Mouse (Mus musculus) layer of hippocampus, postnatal 10 days (tissue): ENCODE results near the gene Spindoc. TPM values are rescaled to one million over a fixed set of nuclear protein-coding genes. Genes with fewer than 3 reads are reported as not detected.
A peak's percentile ranks its signal among the peaks of the same experiment; 100 is the strongest.

ENCODE experiments used
- DNase-seq, 2 experiments: peaks; one replicate each; pipeline ENCODE4 v3.0.0; 2021; ENCODE audit warnings: low spot score in 2 of 2
- long read RNA-seq: library from polyadenylated mRNA; stranded (forward); transcript quantifications from one replicate; pipeline ENCODE4 v2.0.0, GENCODE M21; 2023
- total RNA-seq, 2 experiments: library from RNA; stranded (reverse); gene quantifications; 2 replicates each; pipeline ENCODE4 v1.2.3; 2021

Gene Spindoc
- total RNA-seq = 10 to 100 TPM; 39.0 to 45.6 TPM
- long read RNA-seq, partial matches to known transcripts = 3 of 11 reads
- long read RNA-seq, other reads (novel, unspliced or antisense) = 2 of 11 reads

DNA sequence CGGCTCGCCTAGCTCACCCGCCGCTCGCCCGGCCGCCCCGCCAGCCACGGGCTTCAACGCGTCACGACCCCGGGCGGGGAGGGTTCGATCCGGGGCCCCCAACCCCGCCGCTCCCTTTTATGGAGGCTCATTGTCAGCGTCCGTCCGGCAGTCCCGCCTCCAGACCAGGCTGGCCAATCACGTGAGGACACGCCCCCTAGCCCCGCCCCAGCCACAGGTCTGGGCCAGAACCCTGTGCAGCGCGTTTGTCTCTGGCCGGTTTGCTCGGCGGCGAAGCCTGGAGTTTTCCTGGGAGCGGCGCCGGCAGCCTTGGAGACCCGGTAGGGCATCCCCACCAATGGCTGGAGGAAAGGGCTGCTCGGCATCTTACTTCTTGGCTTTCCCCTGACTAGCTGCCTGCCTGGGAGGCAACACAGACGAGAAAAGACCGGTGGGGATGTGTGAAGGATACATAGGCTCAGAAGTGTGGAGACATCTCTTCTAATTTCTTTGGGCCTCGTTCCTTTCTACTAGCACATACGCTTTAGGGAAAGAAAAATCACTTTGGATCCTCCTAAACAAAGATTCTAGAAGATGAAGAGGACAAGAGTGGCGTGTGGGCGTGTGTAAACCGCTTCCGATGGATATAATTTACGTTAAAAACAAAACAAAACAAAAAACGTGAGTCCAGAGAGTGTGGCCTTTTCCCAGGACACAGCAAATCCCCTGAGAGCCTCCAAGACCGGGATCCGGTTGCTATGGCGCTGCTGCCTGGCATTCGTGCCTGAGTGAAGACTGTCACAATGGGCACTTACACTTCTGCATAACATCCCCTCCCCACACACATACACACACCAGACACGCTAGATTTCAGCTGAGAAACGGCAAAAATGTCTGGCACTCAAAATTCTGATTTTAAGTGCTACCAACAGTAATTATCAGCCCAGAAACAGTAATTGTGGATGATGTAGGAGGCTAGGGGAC is at the start of gene Spindoc:
TSS of gene Spindoc (minus strand) at position 92 of the 963 bp plus-strand sequence.
- DNase-seq = peak; percentile 99

GRCm38 (mm10) chr19:7425398-7425775 is 42.6 kb upstream of the Spindoc start:
- DNase-seq = no peak

GRCm38 (mm10) chr19:7424590-7425397 is 42.0 kb upstream of the Spindoc start:
- DNase-seq = peak in 1 of 2 experiments; percentile 30

DNA sequence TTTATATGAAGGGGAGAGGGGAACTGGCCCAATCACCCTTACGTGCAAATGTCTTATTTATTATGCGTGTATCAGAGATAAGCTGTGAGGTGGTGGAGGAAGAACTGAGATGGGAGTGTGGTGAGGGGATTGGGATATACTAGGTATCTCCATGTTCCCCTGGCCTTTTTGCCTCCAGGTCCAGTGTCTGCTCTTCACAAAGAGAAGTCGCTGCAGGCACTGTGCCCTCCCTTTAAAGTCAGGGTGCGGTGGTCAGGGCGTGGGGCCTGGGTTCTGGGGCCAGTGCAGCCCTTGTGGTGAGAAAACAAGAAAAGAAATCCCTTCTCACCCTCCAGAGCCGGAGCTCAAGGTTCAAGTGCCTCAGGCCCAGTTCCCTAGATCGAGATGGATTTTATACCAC is 41.3 kb upstream of the Spindoc start:
- peak in 1 of 2 experiments; percentile 44 for DNase-seq

- no peak for DNase-seq
These were observed 40.8 kb upstream of the Spindoc start for GRCm38 (mm10) chr19:7423656-7424030.

- peak; percentile 87 to 93 for DNase-seq
These were observed 40.3 kb upstream of the Spindoc start for GRCm38 (mm10) chr19:7423028-7423655.

DNA sequence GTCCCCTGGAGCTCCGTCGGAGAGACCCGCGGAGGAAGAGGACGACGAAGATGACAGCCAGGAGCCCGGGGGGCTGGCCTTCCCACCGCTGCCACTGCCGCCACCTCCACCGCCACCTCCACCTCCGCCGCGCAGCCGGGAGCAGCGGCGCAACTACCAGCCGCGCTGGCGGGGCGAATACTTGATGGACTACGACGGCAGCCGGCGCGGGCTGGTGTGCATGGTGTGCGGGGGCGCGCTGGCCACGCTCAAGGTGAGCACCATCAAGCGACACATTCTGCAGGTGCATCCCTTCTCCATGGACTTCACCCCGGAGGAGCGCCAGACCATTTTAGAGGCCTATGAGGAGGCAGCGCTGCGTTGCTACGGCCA is 39.8 kb upstream of the Spindoc start:
- peak in 1 of 2 experiments; percentile 62 for DNase-seq

- peak; percentile 72 to 79 for DNase-seq
These were observed 39.1 kb upstream of the Spindoc start for GRCm38 (mm10) chr19:7421602-7422591.

- DNase-seq = peak in 1 of 2 experiments; percentile 31
These were observed 38.2 kb upstream of the Spindoc start for GRCm38 (mm10) chr19:7420841-7421601.

GRCm38 (mm10) chr19:7420108-7420507 is 37.3 kb upstream of the Spindoc start:
- DNase-seq = peak in 1 of 2 experiments; percentile 20

DNA sequence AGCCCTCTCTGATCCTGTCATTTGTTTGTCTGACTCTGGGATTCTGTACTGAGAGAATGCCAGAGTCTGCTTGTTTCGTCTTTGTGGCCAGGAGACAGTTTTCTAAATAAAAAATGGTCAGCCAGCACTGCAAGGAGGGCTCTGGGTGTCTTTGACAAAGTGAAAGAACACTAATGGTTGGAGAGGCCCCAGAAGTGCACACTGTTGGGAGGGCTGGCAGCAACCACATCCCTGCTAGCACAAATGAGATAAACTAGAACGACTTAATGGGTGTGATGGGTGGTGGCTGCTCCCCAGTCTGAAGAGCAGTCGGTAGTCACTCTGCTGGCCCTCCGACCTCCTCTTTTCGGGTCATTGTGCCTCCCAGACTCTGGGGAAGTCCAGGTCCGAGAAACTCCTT is 36.3 kb upstream of the Spindoc start:
- no peak for DNase-seq

GRCm38 (mm10) chr19:7417911-7418849 is 35.4 kb upstream of the Spindoc start:
- DNase-seq = peak; percentile 88 to 94

DNA sequence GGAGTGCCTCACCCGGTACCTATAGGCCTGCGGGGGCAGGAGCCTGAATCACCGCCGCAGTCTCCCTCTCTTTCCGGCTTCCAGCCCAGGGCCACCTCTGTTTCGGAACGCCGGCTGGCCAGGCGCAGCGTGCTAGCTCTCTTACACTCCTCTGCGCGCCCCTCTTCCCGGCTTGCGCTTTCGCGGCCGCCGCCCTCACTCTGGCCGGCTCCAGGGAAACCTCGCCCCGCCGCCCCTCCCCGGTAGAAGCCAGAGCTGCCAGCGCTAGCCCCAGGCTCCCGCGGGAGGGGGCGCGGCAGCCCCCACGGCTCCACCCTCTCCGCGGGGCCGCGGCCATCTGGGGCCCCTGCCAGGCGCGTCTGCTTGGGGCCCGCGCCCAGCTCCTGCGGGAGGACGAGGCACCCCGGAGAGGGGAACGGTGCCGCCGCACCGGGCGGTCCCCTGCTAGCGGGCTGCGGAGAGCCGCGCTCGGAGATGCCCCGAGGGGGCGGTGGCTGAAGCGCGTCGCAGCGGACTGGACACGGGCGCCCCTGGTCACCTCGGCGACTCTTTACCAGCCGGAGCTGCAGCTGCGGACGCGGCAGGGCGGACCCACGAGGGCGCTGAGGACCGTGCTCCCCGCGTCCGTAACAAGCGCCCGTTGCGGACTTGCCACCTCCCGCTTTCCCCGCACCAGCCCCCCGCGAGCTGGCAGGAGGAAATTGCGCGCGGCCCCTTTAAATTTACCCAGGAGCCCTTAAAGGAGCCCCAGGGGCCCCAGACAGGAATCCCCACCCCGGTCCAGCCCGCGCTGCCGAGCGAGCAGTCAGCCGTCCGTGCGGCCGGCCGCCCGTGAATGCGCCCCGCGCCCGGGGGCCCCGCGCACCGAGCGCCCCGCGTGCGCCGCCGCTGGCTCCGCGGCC is 34.3 kb upstream of the Spindoc start, which contains the start of gene 2700081O15Rik:
TSS of gene 2700081O15Rik (plus strand) at position 792 of the 902 bp plus-strand sequence.
- peak; percentile 78 to 86 for DNase-seq

- no peak for DNase-seq
These were observed 33.4 kb upstream of the Spindoc start for GRCm38 (mm10) chr19:7415916-7416833.

GRCm38 (mm10) chr19:7412361-7412760 is 29.6 kb upstream of the Spindoc start:
- DNase-seq = no peak
